Mouse (Mus musculus) duodenum, adult 2 months (tissue): ENCODE results near the gene Ube2u. TPM values are rescaled to one million over a fixed set of nuclear protein-coding genes. Genes with fewer than 3 reads are reported as not detected.

ENCODE experiments used
- polyA plus RNA-seq: library from polyadenylated mRNA; depleted of rRNA; stranded (reverse); fragments of >200 nt; gene quantifications from 2 replicates; pipeline ENCODE4 v1.2.3, GENCODE M21; 2012; ENCODE audit warnings: low replicate concordance; rRNA removed

Gene Ube2u
- polyA plus RNA-seq, result not detected in 2 replicates

DNA sequence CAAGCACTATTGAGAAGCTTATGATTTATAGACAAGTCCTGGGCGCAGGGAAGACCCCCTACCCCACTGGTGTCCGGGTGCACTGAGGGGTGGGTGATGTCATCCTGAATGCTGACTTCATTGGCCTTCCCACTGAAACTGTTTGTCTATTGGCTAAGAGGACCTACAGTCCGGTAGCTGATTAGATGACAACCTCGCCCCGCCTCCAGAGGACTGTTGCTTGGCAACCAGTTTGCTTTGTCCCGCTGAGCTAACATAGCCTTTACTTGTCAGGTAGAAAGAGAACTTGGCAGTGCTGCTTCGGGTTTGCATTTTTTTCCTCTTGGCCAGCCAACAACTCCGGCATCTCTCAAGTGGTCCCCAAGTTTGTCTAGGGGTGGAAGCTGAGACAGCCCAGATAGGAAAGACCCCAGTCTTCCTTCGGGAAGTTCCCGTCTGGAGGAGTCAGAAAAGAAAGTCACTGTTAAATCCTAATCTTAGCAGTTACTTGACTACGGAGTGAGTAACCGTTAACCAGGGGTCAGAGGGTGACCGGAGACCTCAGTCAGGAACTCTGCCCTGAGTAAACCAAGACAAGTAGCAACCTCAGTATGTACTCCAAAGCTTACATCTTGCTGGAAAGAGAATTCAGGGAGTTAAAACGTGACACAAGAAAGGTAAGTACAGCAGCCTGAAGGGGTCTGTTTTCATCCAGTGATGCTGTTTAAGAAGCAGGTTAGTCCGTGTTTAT, at the start of gene Ube2u:
Ube2u (plus strand) TSS at position 258 of the 730 bp plus-strand sequence.

